Mouse (Mus musculus) midbrain, embryonic 16.5 days (tissue): ENCODE measurements around the gene Tpra1. TPM values are rescaled to one million over a fixed set of nuclear protein-coding genes. Genes with fewer than 3 reads are reported as not detected.

Experiments used
- ATAC-seq: fragments of 200-750 bp; cut with Nextera tagmentation; 2 replicates; pipeline ENCODE4 v1.8.0; 2017; ENCODE audit warnings: moderate TSS enrichment
- H3K27ac ChIP-seq: fragments of 300-500 bp; sonication (generic); 2 replicates; pipeline ENCODE4 v1.5.1; 2014; ENCODE audit warnings: mild to moderate bottlenecking, low read length, mixed read lengths
- H3K27me3 ChIP-seq: fragments of 300-500 bp; sonication (generic); 2 replicates; pipeline ENCODE4 v1.6.1; 2014; ENCODE audit warnings: low read depth, low read length, mixed read lengths; ENCODE audit not compliant: control insufficient read depth, insufficient read depth
- H3K36me3 ChIP-seq: fragments of 300-500 bp; sonication (generic); 2 replicates; pipeline ENCODE4 v1.6.1; 2014; ENCODE audit warnings: mild to moderate bottlenecking, low read length, moderate library complexity, mixed read lengths; ENCODE audit not compliant: control insufficient read depth, insufficient read depth
- H3K4me1 ChIP-seq: fragments of 300-500 bp; sonication (generic); 2 replicates; pipeline ENCODE4 v1.6.1; 2014; ENCODE audit warnings: mild to moderate bottlenecking, low read length, mixed read lengths; ENCODE audit not compliant: control insufficient read depth, insufficient read depth
- H3K4me2 ChIP-seq: fragments of 300-500 bp; sonication (generic); 2 replicates; pipeline ENCODE4 v1.6.1; 2014; ENCODE audit warnings: mild to moderate bottlenecking, low read length, mixed read lengths
- H3K4me3 ChIP-seq: fragments of 300-500 bp; sonication (generic); 2 replicates; pipeline ENCODE4 v1.5.1; 2014; ENCODE audit warnings: low read depth, mild to moderate bottlenecking, low read length, moderate library complexity, mixed read lengths
- H3K9ac ChIP-seq: fragments of 300-500 bp; sonication (generic); 2 replicates; pipeline ENCODE4 v1.6.1; 2014; ENCODE audit warnings: low read depth, low read length, mixed read lengths
- H3K9me3 ChIP-seq: fragments of 300-500 bp; sonication (generic); replicated peaks from 2 replicates; pipeline ENCODE4 v1.6.1; 2014; ENCODE audit warnings: mild to moderate bottlenecking, low read length, mixed read lengths; ENCODE audit not compliant: control insufficient read depth, poor library complexity, severe bottlenecking
- WGBS: fragments of 180-500 bp; shearing (Covaris S2); extraction: QIAGEN DNeasy Blood & Tissue Kit; methylation state at CpG from one replicate; pipeline ENCODE4 v1.1.7; 2014; 5-methylcytosine and 5-hydroxymethylcytosine counted together
- polyA plus RNA-seq: library from polyadenylated mRNA; unstranded; fragments of >200 nt; fragmentation: Nextera tagmentation; extraction: Ambion mirVana; gene quantifications from 2 replicates; pipeline ENCODE4 v1.2.1, GENCODE M21; 2015

Gene Tpra1
- polyA plus RNA-seq: 88.4 and 99.6 TPM in 2 replicates

DNA sequence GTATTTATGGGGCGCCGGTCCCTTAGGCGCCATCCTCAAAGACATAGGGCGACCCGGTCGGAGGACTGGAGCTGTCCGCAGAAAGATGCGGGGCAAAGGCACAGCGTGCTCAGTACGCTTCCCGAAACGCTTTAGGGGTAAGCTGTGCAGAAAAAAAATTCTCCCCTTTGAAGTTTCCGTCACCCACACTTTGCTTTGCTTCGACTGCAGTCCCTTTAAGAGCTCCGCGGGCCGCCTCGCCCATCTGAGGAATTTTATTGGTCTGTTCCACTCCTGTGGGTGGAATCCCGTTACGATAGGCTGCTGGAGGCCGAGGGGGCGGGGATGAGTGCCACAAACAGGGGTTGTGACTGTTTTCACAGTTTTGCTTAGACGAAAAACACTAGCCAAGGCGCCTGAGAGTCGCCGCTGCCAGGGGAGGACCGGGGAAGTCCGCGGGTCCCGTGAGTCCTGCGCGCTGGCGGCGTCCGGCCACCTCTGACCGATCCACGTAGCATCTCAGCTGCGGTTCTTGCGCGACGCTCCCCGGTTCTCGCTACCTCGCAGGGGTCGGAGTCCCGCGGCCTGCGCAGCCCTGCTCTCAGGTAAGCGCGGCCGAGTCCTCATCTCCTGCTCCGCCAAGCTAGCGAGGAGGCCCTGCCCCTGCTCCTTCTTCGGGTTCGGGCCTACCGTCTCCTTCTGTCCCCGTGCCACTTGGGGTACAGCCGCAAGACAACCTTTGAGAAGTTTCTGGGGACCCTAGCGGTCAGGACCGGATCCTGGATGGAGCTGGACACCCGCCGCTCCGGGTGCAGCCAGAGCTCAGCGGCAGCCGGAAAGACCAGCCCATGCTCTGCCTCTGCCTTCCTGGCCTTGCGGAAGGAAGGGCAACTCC, at the start of gene Tpra1:
Gene Tpra1, plus strand, starts transcription at position 305 of the 874 bp plus-strand sequence.
- H3K4me3 ChIP-seq: peak within 1 kb of the TSS; percentile 83
- H3K4me2 ChIP-seq: peak within 1 kb of the TSS; percentile 99
- ATAC-seq: peak; percentile 92
- WGBS: under 1% methylated on average over 66 of the region's 66 CpGs
- no peaks in the 10 kb centered on the region for H3K36me3 ChIP-seq
- H3K9me3 ChIP-seq: no peaks in the 10 kb centered on the region
- peak within 1 kb of the TSS; percentile 88 for H3K27ac ChIP-seq
- H3K27me3 ChIP-seq: no peaks in the 10 kb centered on the region
- peaks cover 26% of the 10 kb centered on the region for H3K4me1 ChIP-seq
- peak within 1 kb of the TSS; percentile 88 for H3K9ac ChIP-seq

DNA sequence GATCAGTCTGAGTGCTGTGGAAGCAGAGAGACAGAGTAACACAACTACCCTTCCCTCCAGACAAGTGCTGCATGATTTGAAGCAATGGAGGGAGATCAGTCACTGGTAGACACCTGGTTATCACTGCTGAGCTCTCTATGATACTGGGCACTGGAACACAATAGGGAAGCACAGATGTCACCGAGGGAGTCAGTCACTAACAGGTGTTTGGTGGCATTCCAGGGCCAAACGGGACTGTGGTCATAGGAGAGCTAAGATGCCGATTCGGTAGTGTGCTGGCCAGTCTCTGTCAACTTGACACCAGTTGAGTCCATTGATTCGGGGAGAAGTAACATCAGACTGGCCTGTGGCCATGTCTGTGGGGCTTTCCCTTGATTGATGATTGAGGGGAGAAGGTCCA, 47.5 kb upstream of the Tpra1 start:
- Histone ChIP-seq H3K4me1 (no peaks in the 10 kb centered on the region), H3K9ac (no peak overlapping the region), H3K4me3 (no peak overlapping the region), H3K4me2 (no peak overlapping the region), H3K9me3 (no peaks in the 10 kb centered on the region), H3K36me3 (peaks cover 23% of the 10 kb centered on the region), H3K27ac (no peak overlapping the region), H3K27me3 (no peaks in the 10 kb centered on the region)
- ATAC-seq: no peak
- 81% methylated on average over 5 of the region's 5 CpGs for WGBS

DNA sequence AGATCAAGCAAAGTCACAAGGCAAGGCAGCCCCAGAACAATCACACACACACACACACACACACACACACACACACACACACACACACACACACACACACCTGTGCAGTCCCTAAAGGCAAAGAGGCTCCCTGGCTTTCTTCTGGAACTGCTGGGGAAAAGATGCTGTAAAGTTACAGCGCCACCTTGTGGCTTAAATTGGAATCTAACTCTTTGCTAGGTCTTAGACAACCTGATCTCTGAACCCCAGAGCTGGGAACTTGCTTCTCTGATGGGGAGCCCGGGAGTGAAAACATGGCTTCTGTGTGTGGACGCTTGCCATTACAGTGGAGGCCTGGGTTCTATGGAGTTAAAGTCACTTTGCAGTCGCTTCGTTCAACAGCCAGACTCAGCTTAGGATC, 46.4 kb upstream of the Tpra1 start:
- no peak overlapping the region for H3K4me3 ChIP-seq
- ATAC-seq: 0 out of 2 replicates have a peak, but pooled peaks have one; percentile 9
- H3K27ac ChIP-seq: no peak overlapping the region
- 22% methylated on average over 5 of the region's 5 CpGs for WGBS
- no peak overlapping the region for H3K4me2 ChIP-seq
- no peaks in the 10 kb centered on the region for H3K4me1 ChIP-seq
- H3K36me3 ChIP-seq: peaks cover 29% of the 10 kb centered on the region
- H3K27me3 ChIP-seq: no peaks in the 10 kb centered on the region
- H3K9ac ChIP-seq: no peak overlapping the region
- H3K9me3 ChIP-seq: no peaks in the 10 kb centered on the region

DNA sequence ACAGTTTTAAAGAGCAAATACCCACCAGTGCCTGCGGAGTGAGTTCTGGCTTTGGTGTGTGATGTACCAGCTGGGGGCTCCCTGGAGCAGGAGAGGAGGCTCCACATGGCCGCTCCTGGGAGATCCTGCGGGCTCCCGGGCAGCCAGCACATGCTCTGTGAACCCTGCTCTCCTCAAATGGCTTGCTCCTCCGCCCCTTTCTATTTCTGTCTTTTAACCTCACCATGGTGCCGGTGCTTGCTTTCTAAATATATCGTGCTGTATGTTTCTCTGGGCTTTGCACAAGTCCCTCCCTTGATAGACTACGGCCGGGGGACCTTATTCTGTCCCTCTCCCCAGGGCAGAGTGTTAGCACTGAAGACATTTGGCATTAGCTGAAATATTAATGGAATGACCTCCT, 44.8 kb upstream of the Tpra1 start:
- 41% methylated on average over 9 of the region's 9 CpGs for WGBS
- H3K9ac ChIP-seq: no peak overlapping the region
- no peak for ATAC-seq
- no peaks in the 10 kb centered on the region for H3K4me1 ChIP-seq
- H3K4me2 ChIP-seq: no peak overlapping the region
- no peaks in the 10 kb centered on the region for H3K27me3 ChIP-seq
- H3K9me3 ChIP-seq: no peaks in the 10 kb centered on the region
- H3K36me3 ChIP-seq: peaks cover 39% of the 10 kb centered on the region
- no peak overlapping the region for H3K27ac ChIP-seq
- H3K4me3 ChIP-seq: no peak overlapping the region

DNA sequence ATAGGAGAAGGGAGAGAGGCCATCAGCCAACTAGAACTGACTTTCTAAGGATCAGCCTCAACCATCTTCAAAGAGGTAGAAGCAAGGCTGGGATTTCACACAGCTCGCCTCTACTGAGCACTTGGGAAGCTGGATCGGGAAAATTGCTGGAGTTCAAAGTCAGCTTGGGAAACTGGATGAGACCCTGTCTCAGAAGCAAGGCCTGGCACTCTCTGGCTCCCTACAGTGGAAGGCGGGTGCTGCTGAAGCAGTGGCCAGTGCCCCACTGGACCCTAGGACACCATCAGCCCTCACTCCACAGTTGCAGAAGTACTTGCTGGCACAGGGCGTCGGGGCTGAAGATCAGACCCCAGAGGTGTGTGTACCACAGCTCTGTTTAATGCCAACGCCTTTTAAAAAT, 44.2 kb upstream of the Tpra1 start:
- Histone ChIP-seq H3K36me3 (peaks cover 38% of the 10 kb centered on the region), H3K4me3 (no peak overlapping the region), H3K4me1 (no peaks in the 10 kb centered on the region), H3K9me3 (no peaks in the 10 kb centered on the region), H3K4me2 (no peak overlapping the region), H3K27ac (no peak overlapping the region), H3K9ac (no peak overlapping the region), H3K27me3 (no peaks in the 10 kb centered on the region)
- WGBS: 80% methylated on average over 6 of the region's 6 CpGs
- no peak for ATAC-seq

DNA sequence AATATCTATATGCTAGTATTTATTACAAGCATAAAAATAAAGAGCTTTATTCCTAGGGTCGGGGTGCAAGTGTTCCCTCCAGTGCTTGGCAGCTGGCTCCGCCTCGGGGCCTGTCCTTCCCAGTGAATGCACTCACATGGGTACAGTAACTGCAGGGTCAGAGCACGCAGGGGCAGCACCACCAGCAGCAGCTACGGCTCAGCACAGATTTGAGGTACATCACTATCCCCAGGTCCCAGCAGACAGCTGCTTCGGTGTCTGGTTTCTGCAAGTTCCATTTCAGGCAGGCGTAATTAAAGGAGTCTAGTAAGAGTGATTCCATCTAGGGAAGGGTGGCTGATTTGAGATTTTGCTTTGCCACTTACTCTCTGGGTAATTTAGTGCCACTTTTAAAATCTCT, 43.7 kb upstream of the Tpra1 start:
- peaks cover 44% of the 10 kb centered on the region for H3K36me3 ChIP-seq
- no peak overlapping the region for H3K4me2 ChIP-seq
- H3K27me3 ChIP-seq: no peaks in the 10 kb centered on the region
- H3K4me3 ChIP-seq: no peak overlapping the region
- H3K4me1 ChIP-seq: no peaks in the 10 kb centered on the region
- H3K9me3 ChIP-seq: no peaks in the 10 kb centered on the region
- no peak for ATAC-seq
- H3K27ac ChIP-seq: no peak overlapping the region
- WGBS: 70% methylated on average over 7 of the region's 7 CpGs
- no peak overlapping the region for H3K9ac ChIP-seq

DNA sequence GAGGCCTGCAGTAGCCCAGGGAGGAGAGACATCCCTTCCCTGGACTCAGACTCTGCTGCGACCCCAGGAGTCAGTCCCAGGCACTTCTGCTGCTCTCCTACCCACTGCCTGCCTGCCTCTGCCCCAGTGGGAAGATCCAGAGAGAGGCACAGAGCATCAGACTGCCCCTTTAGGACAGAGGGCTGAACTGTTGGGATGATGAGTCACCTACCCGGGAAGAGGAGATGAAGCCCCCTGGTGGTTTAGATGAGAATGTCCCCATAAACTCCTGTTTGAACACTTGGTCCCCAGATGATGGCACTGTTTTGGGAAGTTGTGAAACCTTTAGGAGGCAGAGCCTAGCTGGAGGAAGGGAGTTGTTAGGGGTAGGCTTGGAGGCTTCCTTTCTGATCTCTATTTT, 41.1 kb upstream of the Tpra1 start:
- no peak overlapping the region for H3K27ac ChIP-seq
- H3K9me3 ChIP-seq: no peaks in the 10 kb centered on the region
- H3K4me2 ChIP-seq: no peak overlapping the region
- no peak overlapping the region for H3K9ac ChIP-seq
- H3K4me1 ChIP-seq: no peaks in the 10 kb centered on the region
- H3K36me3 ChIP-seq: peaks cover 47% of the 10 kb centered on the region
- no peak for ATAC-seq
- no peaks in the 10 kb centered on the region for H3K27me3 ChIP-seq
- no peak overlapping the region for H3K4me3 ChIP-seq
- 6% methylated on average over 2 of the region's 2 CpGs for WGBS

DNA sequence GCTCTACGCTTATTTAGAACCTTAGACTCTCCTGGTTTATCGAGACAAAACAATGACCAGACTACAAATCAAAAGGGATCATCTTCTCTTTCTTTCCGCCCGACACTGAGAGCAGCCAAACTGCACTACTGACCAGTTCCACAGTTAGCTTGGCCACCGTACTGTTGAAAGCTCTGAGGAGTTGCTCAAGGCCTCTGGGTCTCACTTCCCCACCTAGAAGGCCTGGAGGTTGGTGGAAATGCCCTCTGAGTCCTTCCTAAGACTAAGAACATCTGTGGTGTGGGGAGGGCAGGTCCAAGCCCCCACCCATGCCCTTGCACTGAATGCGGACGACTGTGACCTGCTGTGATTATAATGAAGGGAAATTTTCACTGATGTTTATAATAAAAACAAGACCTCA, 36.3 kb upstream of the Tpra1 start:
- 87% methylated on average over 7 of the region's 7 CpGs for WGBS
- Histone ChIP-seq H3K4me2 (no peak overlapping the region), H3K4me1 (peaks cover 13% of the 10 kb centered on the region), H3K9ac (no peak overlapping the region), H3K9me3 (no peaks in the 10 kb centered on the region), H3K4me3 (no peak overlapping the region), H3K27me3 (no peaks in the 10 kb centered on the region), H3K27ac (no peak overlapping the region), H3K36me3 (peaks cover 32% of the 10 kb centered on the region)
- ATAC-seq: no peak

DNA sequence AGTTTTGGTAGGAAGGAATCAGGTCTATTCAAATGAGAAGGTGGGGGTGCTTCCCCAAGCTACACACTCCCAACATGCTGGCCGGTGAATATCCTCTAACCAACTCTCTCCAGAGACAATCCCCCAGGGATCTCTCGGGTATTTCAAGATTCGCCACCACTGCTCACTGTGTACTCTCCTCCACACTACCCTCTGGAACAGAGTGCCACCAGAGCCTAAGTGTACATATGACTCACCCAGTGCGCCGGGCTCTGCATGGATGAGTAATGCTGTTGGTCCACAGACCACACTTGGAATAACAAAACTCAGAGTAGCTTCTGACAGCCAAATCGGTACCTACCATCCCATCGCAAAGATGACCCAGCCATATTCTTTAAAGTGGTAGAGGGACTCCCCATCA, 32.6 kb upstream of the Tpra1 start:
- ATAC-seq: no peak
- H3K27me3 ChIP-seq: no peaks in the 10 kb centered on the region
- WGBS: 86% methylated on average over 7 of the region's 7 CpGs
- H3K4me2 ChIP-seq: no peak overlapping the region
- no peak overlapping the region for H3K4me3 ChIP-seq
- H3K27ac ChIP-seq: no peak overlapping the region
- peaks cover 40% of the 10 kb centered on the region for H3K4me1 ChIP-seq
- no peaks in the 10 kb centered on the region for H3K9me3 ChIP-seq
- H3K9ac ChIP-seq: no peak overlapping the region
- peaks cover 6% of the 10 kb centered on the region; the same call in 1 of the 2 replicates for H3K36me3 ChIP-seq
